Mouse (Mus musculus): ENCODE measurements at regions not wholly inside any gene's neighbourhood (a gene's known extent, or its start where the extent isn't known, plus 50 kb on each side); places are given as distances from the start of the nearest gene placed in this dataset.

GRCm38 (mm10) chr1:73787224-73787623 is 337.0 kb downstream of the Tns1 start:
- no peak for DNase-seq
- H3K36me3 ChIP-seq (ENCODE audit: control insufficient read depth, insufficient read depth, low read length), result no peaks in the 10 kb centered on the region
- H3K4me1 ChIP-seq (ENCODE audit: control insufficient read depth, insufficient read depth, low read length), result no peaks in the 10 kb centered on the region
- H3K27me3 ChIP-seq (replicated peaks; ENCODE audit: control insufficient read depth, insufficient read depth, low read length), result no peaks in the 10 kb centered on the region
- H3K27ac ChIP-seq (ENCODE audit: insufficient read depth, low read depth, low read length), result no peak overlapping the region
- WGBS, result 93% methylated on average over 7 of the region's 7 CpGs
- no peak overlapping the region for H3K4me3 ChIP-seq (ENCODE audit: insufficient read depth, low read depth, low read length)
- no peak for TF ChIP-seq POLR2A (IDR thresholded peaks at IDR 0.05; ENCODE audit: low read depth, low read length)
- TF ChIP-seq CTCF (conservative IDR thresholded peaks at IDR 0.05; ENCODE audit: insufficient read depth, insufficient read length, low read depth, low read length), result no peak

GRCm38 (mm10) chr1:73783303-73783702 is 340.9 kb downstream of the Tns1 start:
- DNase-seq, result no peak
- no peaks in the 10 kb centered on the region for H3K27me3 ChIP-seq (replicated peaks; ENCODE audit: control insufficient read depth, insufficient read depth, low read length)
- no peak overlapping the region for H3K4me3 ChIP-seq (ENCODE audit: insufficient read depth, low read depth, low read length)
- TF ChIP-seq POLR2A (IDR thresholded peaks at IDR 0.05; ENCODE audit: low read depth, low read length) (no peak), CTCF (conservative IDR thresholded peaks at IDR 0.05; ENCODE audit: insufficient read depth, insufficient read length, low read depth, low read length) (no peak)
- no peaks in the 10 kb centered on the region for H3K4me1 ChIP-seq (ENCODE audit: control insufficient read depth, insufficient read depth, low read length)
- H3K36me3 ChIP-seq (ENCODE audit: control insufficient read depth, insufficient read depth, low read length), result no peaks in the 10 kb centered on the region
- H3K27ac ChIP-seq (ENCODE audit: insufficient read depth, low read depth, low read length), result no peak overlapping the region
- 93% methylated on average over 2 of the region's 2 CpGs for WGBS

GRCm38 (mm10) chr1:73782871-73783270 is 341.4 kb downstream of the Tns1 start:
- no peaks in the 10 kb centered on the region for H3K27me3 ChIP-seq (replicated peaks; ENCODE audit: control insufficient read depth, insufficient read depth, low read length)
- no peak for DNase-seq
- TF ChIP-seq POLR2A (IDR thresholded peaks at IDR 0.05; ENCODE audit: low read depth, low read length), result no peak
- TF ChIP-seq CTCF (conservative IDR thresholded peaks at IDR 0.05; ENCODE audit: insufficient read depth, insufficient read length, low read depth, low read length), result no peak
- no peaks in the 10 kb centered on the region for H3K36me3 ChIP-seq (ENCODE audit: control insufficient read depth, insufficient read depth, low read length)
- no peak overlapping the region for H3K4me3 ChIP-seq (ENCODE audit: insufficient read depth, low read depth, low read length)
- 73% methylated on average over 2 of the region's 2 CpGs for WGBS
- H3K27ac ChIP-seq (ENCODE audit: insufficient read depth, low read depth, low read length), result no peak overlapping the region
- H3K4me1 ChIP-seq (ENCODE audit: control insufficient read depth, insufficient read depth, low read length), result no peaks in the 10 kb centered on the region

GRCm38 (mm10) chr1:73771773-73772172 is 352.5 kb downstream of the Tns1 start:
- DNase-seq, result no peak
- Histone ChIP-seq H3K27me3 (replicated peaks; ENCODE audit: control insufficient read depth, insufficient read depth, low read length) (no peaks in the 10 kb centered on the region), H3K4me1 (ENCODE audit: control insufficient read depth, insufficient read depth, low read length) (no peaks in the 10 kb centered on the region), H3K4me3 (ENCODE audit: insufficient read depth, low read depth, low read length) (no peak overlapping the region), H3K27ac (ENCODE audit: insufficient read depth, low read depth, low read length) (no peak overlapping the region), H3K36me3 (ENCODE audit: control insufficient read depth, insufficient read depth, low read length) (no peaks in the 10 kb centered on the region)
- TF ChIP-seq POLR2A (IDR thresholded peaks at IDR 0.05; ENCODE audit: low read depth, low read length) (no peak), CTCF (conservative IDR thresholded peaks at IDR 0.05; ENCODE audit: insufficient read depth, insufficient read length, low read depth, low read length) (no peak)
- WGBS, result 18% methylated on average over 5 of the region's 5 CpGs

- H3K4me1 ChIP-seq (ENCODE audit: control insufficient read depth, insufficient read depth, low read length), result no peaks in the 10 kb centered on the region
- H3K27ac ChIP-seq (ENCODE audit: insufficient read depth, low read depth, low read length), result no peak overlapping the region
- TF ChIP-seq CTCF (conservative IDR thresholded peaks at IDR 0.05; ENCODE audit: insufficient read depth, insufficient read length, low read depth, low read length) (no peak), POLR2A (IDR thresholded peaks at IDR 0.05; ENCODE audit: low read depth, low read length) (no peak)
- no peaks in the 10 kb centered on the region for H3K27me3 ChIP-seq (replicated peaks; ENCODE audit: control insufficient read depth, insufficient read depth, low read length)
- 90% methylated on average over 5 of the region's 5 CpGs for WGBS
- no peaks in the 10 kb centered on the region for H3K36me3 ChIP-seq (ENCODE audit: control insufficient read depth, insufficient read depth, low read length)
- DNase-seq, result no peak
- no peak overlapping the region for H3K4me3 ChIP-seq (ENCODE audit: insufficient read depth, low read depth, low read length)
These were observed 353.6 kb downstream of the Tns1 start for GRCm38 (mm10) chr1:73770631-73771030.

GRCm38 (mm10) chr1:73764611-73765333 is 359.5 kb downstream of the Tns1 start:
- no peak for TF ChIP-seq CTCF (conservative IDR thresholded peaks at IDR 0.05; ENCODE audit: insufficient read depth, insufficient read length, low read depth, low read length)
- TF ChIP-seq POLR2A (IDR thresholded peaks at IDR 0.05; ENCODE audit: low read depth, low read length), result no peak
- Histone ChIP-seq H3K27ac (ENCODE audit: insufficient read depth, low read depth, low read length) (no peak overlapping the region), H3K4me3 (ENCODE audit: insufficient read depth, low read depth, low read length) (no peak overlapping the region), H3K36me3 (ENCODE audit: control insufficient read depth, insufficient read depth, low read length) (no peaks in the 10 kb centered on the region), H3K4me1 (ENCODE audit: control insufficient read depth, insufficient read depth, low read length) (no peaks in the 10 kb centered on the region), H3K27me3 (replicated peaks; ENCODE audit: control insufficient read depth, insufficient read depth, low read length) (no peaks in the 10 kb centered on the region)
- DNase-seq, result no peak
- WGBS, result 48% methylated on average over 5 of the region's 5 CpGs

GRCm38 (mm10) chr1:73758110-73759061 is 365.9 kb downstream of the Tns1 start:
- WGBS, result 63% methylated on average over 11 of the region's 11 CpGs
- H3K27me3 ChIP-seq (replicated peaks; ENCODE audit: control insufficient read depth, insufficient read depth, low read length), result no peaks in the 10 kb centered on the region
- DNase-seq, result no peak
- H3K27ac ChIP-seq (ENCODE audit: insufficient read depth, low read depth, low read length), result no peak overlapping the region
- no peak for TF ChIP-seq POLR2A (IDR thresholded peaks at IDR 0.05; ENCODE audit: low read depth, low read length)
- no peak for TF ChIP-seq CTCF (conservative IDR thresholded peaks at IDR 0.05; ENCODE audit: insufficient read depth, insufficient read length, low read depth, low read length)
- no peaks in the 10 kb centered on the region for H3K36me3 ChIP-seq (ENCODE audit: control insufficient read depth, insufficient read depth, low read length)
- no peaks in the 10 kb centered on the region for H3K4me1 ChIP-seq (ENCODE audit: control insufficient read depth, insufficient read depth, low read length)
- H3K4me3 ChIP-seq (ENCODE audit: insufficient read depth, low read depth, low read length), result no peak overlapping the region
